Mouse (Mus musculus): ENCODE measurements around the gene Olfr12. TPM values are rescaled to one million over a fixed set of nuclear protein-coding genes. Genes with fewer than 3 reads are reported as not detected.

Gene Olfr12
- total RNA-seq (2021) (not detected), polyA plus RNA-seq (2012; rRNA removed) (not detected in 2 replicates)
- long read RNA-seq = 0 reads

DNA sequence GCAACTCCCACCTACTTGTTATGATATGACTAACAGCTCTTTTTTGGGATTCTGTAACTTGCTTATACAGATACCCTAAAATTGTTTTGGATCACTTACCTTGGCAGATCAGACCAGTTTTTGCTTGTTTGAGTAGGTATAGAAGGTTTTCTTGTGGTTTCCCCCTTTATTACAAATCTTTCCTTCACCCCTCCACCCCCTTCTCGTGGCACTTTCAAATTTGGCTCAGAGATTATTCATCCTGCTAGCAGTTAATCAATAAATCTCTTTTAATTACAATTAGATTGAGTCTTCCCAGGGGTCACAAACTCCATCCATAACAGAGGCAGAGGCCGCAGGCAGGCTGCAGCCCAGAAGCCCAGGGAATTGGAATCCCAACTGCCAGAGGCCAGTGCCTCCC is at the start of gene Olfr12:
Gene Olfr12 (plus strand): TSS at position 301 of the 400 bp plus-strand sequence.
- DNase-seq = no peak
- TF ChIP-seq EP300 (IDR thresholded peaks at IDR 0.05; ENCODE audit: insufficient read depth, low read depth, low read length) (no peak), CTCF (IDR thresholded peaks at IDR 0.05) (no peak), POLR2A (IDR thresholded peaks at IDR 0.05; ENCODE audit: insufficient read depth, low read depth, low read length) (no peak)
- no peaks in the 10 kb centered on the region for H3K79me2 ChIP-seq (replicated peaks; ENCODE audit: control insufficient read depth, insufficient read depth, low read length)
- no peak within 1 kb of the TSS for H3K27ac ChIP-seq
- no peaks in the 10 kb centered on the region for H3K36me3 ChIP-seq (ENCODE audit: control insufficient read depth, insufficient read depth, low read length)
- no peaks in the 10 kb centered on the region for H3K4me1 ChIP-seq (ENCODE audit: control insufficient read depth, insufficient read depth, low read length)
- H3K9ac ChIP-seq (ENCODE audit: low read depth, low read length) = no peak within 1 kb of the TSS
- H3K27me3 ChIP-seq (ENCODE audit: control insufficient read depth, insufficient read depth, low read length) = no peaks in the 10 kb centered on the region
- no peak within 1 kb of the TSS for H3K4me3 ChIP-seq
- 70% methylated on average over 2 of the region's 2 CpGs for WGBS
- intact Hi-C loops (cut with DNase I) = loop anchor here (2.0 kb wide), 1 partner anchor 29 kb away; no protein-coding TSS in a partner anchor

DNA sequence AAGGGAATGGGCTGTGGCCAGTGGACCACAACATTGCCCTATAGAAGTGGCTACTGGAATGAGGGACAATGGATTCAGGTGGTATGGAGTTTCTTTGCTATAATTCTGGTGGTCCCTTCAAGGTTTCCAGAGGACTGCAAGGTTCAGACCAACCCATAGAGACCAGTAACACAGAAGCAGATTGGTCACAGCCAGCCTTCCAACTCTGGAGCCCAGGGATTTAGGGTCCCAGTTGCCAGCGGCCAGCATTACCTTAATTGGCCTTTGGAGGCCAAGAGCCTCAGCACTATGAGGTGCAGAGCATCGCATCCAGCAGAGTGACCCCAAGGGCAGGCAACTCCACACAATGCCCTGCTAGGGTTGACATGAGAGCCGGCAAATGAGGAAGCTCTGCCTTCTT is 46.6 kb upstream of the Olfr12 start, which contains the start of gene Olfr1413:
Gene Olfr1413 (plus strand): TSS at position 301 of the 400 bp plus-strand sequence.
- Histone ChIP-seq H3K9ac (ENCODE audit: low read depth, low read length) (no peak within 1 kb of the TSS), H3K4me1 (ENCODE audit: control insufficient read depth, insufficient read depth, low read length) (no peaks in the 10 kb centered on the region), H3K4me3 (no peak within 1 kb of the TSS), H3K27ac (no peak within 1 kb of the TSS), H3K79me2 (replicated peaks; ENCODE audit: control insufficient read depth, insufficient read depth, low read length) (no peaks in the 10 kb centered on the region), H3K27me3 (ENCODE audit: control insufficient read depth, insufficient read depth, low read length) (no peaks in the 10 kb centered on the region), H3K36me3 (ENCODE audit: control insufficient read depth, insufficient read depth, low read length) (no peaks in the 10 kb centered on the region)
- TF ChIP-seq POLR2A (IDR thresholded peaks at IDR 0.05; ENCODE audit: insufficient read depth, low read depth, low read length) = no peak
- no peak for TF ChIP-seq CTCF (IDR thresholded peaks at IDR 0.05)
- no peak for TF ChIP-seq EP300 (IDR thresholded peaks at IDR 0.05; ENCODE audit: insufficient read depth, low read depth, low read length)
- DNase-seq = no peak
- WGBS = 89% methylated on average over 3 of the region's 3 CpGs
- intact Hi-C loops (cut with DNase I) = no loop called here

DNA sequence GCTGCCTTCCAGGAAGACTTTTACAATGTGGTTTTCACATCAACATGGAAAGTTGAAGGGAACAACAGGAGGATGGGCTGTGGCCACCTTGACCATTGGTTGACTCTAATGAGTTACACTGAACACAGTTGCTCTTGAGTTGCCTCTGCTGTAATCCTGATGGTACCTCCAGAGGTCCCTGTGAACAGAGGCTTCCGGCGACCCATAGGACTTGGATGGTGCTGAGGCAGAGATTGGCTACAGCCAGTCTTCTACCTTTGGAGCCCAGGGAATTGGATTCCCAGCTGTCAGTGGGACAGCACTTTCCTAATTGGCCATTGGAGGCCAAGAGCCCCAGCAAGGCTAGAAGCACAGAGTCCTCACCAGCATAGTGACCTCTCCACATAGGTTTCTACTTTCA is 32.1 kb upstream of the Olfr12 start, which contains the start of gene Olfr1412:
Gene Olfr1412 (plus strand): TSS at position 301 of the 400 bp plus-strand sequence.
- H3K27ac ChIP-seq = no peak within 1 kb of the TSS
- WGBS = 69% methylated on average over 2 of the region's 2 CpGs
- no peak within 1 kb of the TSS for H3K4me3 ChIP-seq
- H3K4me1 ChIP-seq (ENCODE audit: control insufficient read depth, insufficient read depth, low read length) = no peaks in the 10 kb centered on the region
- no peak for DNase-seq
- H3K9ac ChIP-seq (ENCODE audit: low read depth, low read length) = no peak within 1 kb of the TSS
- no peaks in the 10 kb centered on the region for H3K27me3 ChIP-seq (ENCODE audit: control insufficient read depth, insufficient read depth, low read length)
- no peaks in the 10 kb centered on the region for H3K79me2 ChIP-seq (replicated peaks; ENCODE audit: control insufficient read depth, insufficient read depth, low read length)
- intact Hi-C loops (cut with DNase I) = no loop called here
- no peaks in the 10 kb centered on the region for H3K36me3 ChIP-seq (ENCODE audit: control insufficient read depth, insufficient read depth, low read length)
- no peak for TF ChIP-seq EP300 (IDR thresholded peaks at IDR 0.05; ENCODE audit: insufficient read depth, low read depth, low read length)
- TF ChIP-seq CTCF (IDR thresholded peaks at IDR 0.05) = no peak
- no peak for TF ChIP-seq POLR2A (IDR thresholded peaks at IDR 0.05; ENCODE audit: insufficient read depth, low read depth, low read length)

DNA sequence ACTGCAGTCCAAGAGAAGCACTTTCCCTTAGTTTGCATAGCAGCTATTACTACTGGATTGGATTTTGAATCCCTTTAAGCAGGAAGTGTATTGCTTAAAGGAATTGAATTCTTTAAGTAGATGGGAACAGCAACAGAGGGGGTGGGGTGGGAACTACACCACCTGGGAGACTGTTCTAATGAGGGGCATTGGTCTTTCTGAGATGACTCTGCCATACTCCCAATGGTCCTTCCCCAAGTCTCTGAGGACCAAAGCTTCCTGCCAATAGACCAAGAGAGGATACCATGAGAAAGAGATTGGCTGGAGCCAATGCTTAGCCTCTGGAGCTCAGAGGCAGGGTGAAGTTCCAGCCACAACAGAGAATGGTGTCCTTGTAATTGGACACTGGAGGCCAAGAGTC is 23.5 kb upstream of the Olfr12 start, which contains the start of gene Olfr1411:
Gene Olfr1411 (plus strand): TSS at position 301 of the 400 bp plus-strand sequence.
- Histone ChIP-seq H3K27ac (no peak within 1 kb of the TSS), H3K9ac (ENCODE audit: low read depth, low read length) (no peak within 1 kb of the TSS), H3K36me3 (ENCODE audit: control insufficient read depth, insufficient read depth, low read length) (no peaks in the 10 kb centered on the region), H3K4me1 (ENCODE audit: control insufficient read depth, insufficient read depth, low read length) (no peaks in the 10 kb centered on the region), H3K79me2 (replicated peaks; ENCODE audit: control insufficient read depth, insufficient read depth, low read length) (no peaks in the 10 kb centered on the region), H3K4me3 (no peak within 1 kb of the TSS), H3K27me3 (ENCODE audit: control insufficient read depth, insufficient read depth, low read length) (no peaks in the 10 kb centered on the region)
- TF ChIP-seq CTCF (IDR thresholded peaks at IDR 0.05) (no peak), EP300 (IDR thresholded peaks at IDR 0.05; ENCODE audit: insufficient read depth, low read depth, low read length) (no peak), POLR2A (IDR thresholded peaks at IDR 0.05; ENCODE audit: insufficient read depth, low read depth, low read length) (no peak)
- intact Hi-C loops (cut with DNase I) = no loop called here
- no peak for DNase-seq

DNA sequence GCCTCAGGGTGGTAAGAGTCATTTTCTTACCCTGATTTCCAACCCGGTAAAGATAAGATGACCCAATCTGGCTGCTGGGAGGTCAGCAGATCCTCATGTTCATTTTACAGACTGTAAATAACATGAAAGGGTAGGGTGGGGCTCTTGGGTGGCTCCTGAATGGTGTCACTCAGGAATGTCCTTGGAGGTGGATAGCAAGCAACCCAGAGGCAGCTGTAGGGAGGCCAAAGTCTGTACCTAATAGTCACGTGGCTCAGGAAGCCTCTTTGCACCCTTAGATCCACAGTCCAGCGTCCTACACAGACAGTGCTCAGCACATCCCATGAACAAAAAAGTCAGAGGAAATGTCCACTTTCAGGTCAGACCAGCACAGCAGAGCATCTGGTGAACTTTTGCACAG is 21.6 kb upstream of the Olfr12 start:
- intact Hi-C loops (cut with DNase I) = no loop called here
- H3K79me2 ChIP-seq (replicated peaks; ENCODE audit: control insufficient read depth, insufficient read depth, low read length) = no peaks in the 10 kb centered on the region
- 62% methylated on average over 3 of the region's 3 CpGs for WGBS
- no peak overlapping the region for H3K27ac ChIP-seq
- no peak for TF ChIP-seq EP300 (IDR thresholded peaks at IDR 0.05; ENCODE audit: insufficient read depth, low read depth, low read length)
- no peak for TF ChIP-seq CTCF (IDR thresholded peaks at IDR 0.05)
- TF ChIP-seq POLR2A (IDR thresholded peaks at IDR 0.05; ENCODE audit: insufficient read depth, low read depth, low read length) = no peak
- no peaks in the 10 kb centered on the region for H3K27me3 ChIP-seq (ENCODE audit: control insufficient read depth, insufficient read depth, low read length)
- no peak overlapping the region for H3K4me3 ChIP-seq
- no peak for DNase-seq
- H3K36me3 ChIP-seq (ENCODE audit: control insufficient read depth, insufficient read depth, low read length) = no peaks in the 10 kb centered on the region
- H3K9ac ChIP-seq (ENCODE audit: low read depth, low read length) = no peak overlapping the region
- H3K4me1 ChIP-seq (ENCODE audit: control insufficient read depth, insufficient read depth, low read length) = no peaks in the 10 kb centered on the region

DNA sequence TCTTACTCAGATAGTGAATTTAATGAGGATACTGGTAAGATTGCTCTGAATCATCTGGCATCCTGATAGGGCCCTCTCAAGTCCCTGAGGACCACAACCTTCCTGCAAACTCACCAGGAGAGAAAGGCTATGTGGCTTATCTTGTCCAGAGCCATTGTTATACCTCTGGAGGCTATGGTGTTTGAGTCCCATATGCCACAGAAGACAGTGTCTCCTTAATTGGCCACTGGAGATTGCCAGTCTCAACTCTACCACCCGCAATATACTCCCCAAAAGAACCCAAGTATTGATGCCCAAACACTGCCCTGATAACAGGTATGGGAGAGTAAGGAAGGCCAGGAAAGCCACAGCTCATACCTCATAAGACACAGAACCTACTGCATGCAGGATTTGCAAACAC is 12.1 kb upstream of the Olfr12 start, which contains the start of gene Olfr1410:
Gene Olfr1410 (plus strand): TSS at position 301 of the 400 bp plus-strand sequence.
- intact Hi-C loops (cut with DNase I) = no loop called here
- H3K4me3 ChIP-seq = no peak within 1 kb of the TSS
- H3K4me1 ChIP-seq (ENCODE audit: control insufficient read depth, insufficient read depth, low read length) = no peaks in the 10 kb centered on the region
- H3K36me3 ChIP-seq (ENCODE audit: control insufficient read depth, insufficient read depth, low read length) = no peaks in the 10 kb centered on the region
- H3K27me3 ChIP-seq (ENCODE audit: control insufficient read depth, insufficient read depth, low read length) = 0 out of 2 replicates have a peak, but pooled peaks cover 1% of the 10 kb centered on the region
- H3K9ac ChIP-seq (ENCODE audit: low read depth, low read length) = no peak within 1 kb of the TSS
- 69% methylated on average over 1 of the region's 1 CpGs for WGBS
- no peak for TF ChIP-seq POLR2A (IDR thresholded peaks at IDR 0.05; ENCODE audit: insufficient read depth, low read depth, low read length)
- TF ChIP-seq CTCF (IDR thresholded peaks at IDR 0.05) = no peak
- TF ChIP-seq EP300 (IDR thresholded peaks at IDR 0.05; ENCODE audit: insufficient read depth, low read depth, low read length) = no peak
- H3K27ac ChIP-seq = no peak within 1 kb of the TSS
- no peaks in the 10 kb centered on the region for H3K79me2 ChIP-seq (replicated peaks; ENCODE audit: control insufficient read depth, insufficient read depth, low read length)
- DNase-seq = no peak

Data from heart, adult 2 months (tissue).